Mouse (Mus musculus) MEL (cell line): Measurements from ENCODE around the gene Gpha2.

Source experiments
- CTCF ChIP-seq, 3 experiments: IDR thresholded peaks in 2 of 3; conservative IDR thresholded peaks in 1 of 3; 2 replicates each; pipeline ENCODE4 v1.5.1; 2011 to 2012; ENCODE audit warnings: low read length in 3 of 3, low read depth in 2 of 3, mild to moderate bottlenecking in 2 of 3, improper control_type of control experiment in 1 of 3, inconsistent platforms in 1 of 3, mixed read lengths in 1 of 3, moderate library complexity in 1 of 3; ENCODE audit not compliant: control insufficient read depth in 1 of 3, insufficient read depth in 1 of 3, poor library complexity in 1 of 3, severe bottlenecking in 1 of 3
- EP300 ChIP-seq, 2 experiments: IDR thresholded peaks; 2 replicates each; pipeline ENCODE4 v1.6.1; 2011; ENCODE audit warnings: improper control_type of control experiment in 2 of 2, low read length in 2 of 2, low read depth in 1 of 2, mild to moderate bottlenecking in 1 of 2
- GATA1 ChIP-seq: IDR thresholded peaks from 2 replicates; pipeline ENCODE4 v1.6.1; 2011; ENCODE audit warnings: low read depth, low read length, improper control_type of control experiment
- MAX ChIP-seq: IDR thresholded peaks from 2 replicates; pipeline ENCODE4 v1.6.1; 2011; ENCODE audit warnings: low read length, improper control_type of control experiment
- POLR2AphosphoS2 ChIP-seq: IDR thresholded peaks from 2 replicates; pipeline ENCODE4 v1.6.1; 2011; ENCODE audit warnings: low read length, improper control_type of control experiment
- RAD21 ChIP-seq: IDR thresholded peaks from 2 replicates; pipeline ENCODE4 v1.6.1; 2011; ENCODE audit warnings: mild to moderate bottlenecking, low read depth, low read length, improper control_type of control experiment
- TAL1 ChIP-seq: IDR thresholded peaks from 2 replicates; pipeline ENCODE4 v1.6.1; 2012; ENCODE audit warnings: mild to moderate bottlenecking, inconsistent platforms, low read length, moderate library complexity, mixed read lengths
- TCF12 ChIP-seq: IDR thresholded peaks from 2 replicates; pipeline ENCODE4 v1.6.1; 2014; ENCODE audit warnings: low read depth, mild to moderate bottlenecking, inconsistent platforms, low read length, improper control_type of control experiment, moderate library complexity
- UBTF ChIP-seq: IDR thresholded peaks from 2 replicates; pipeline ENCODE4 v1.6.1; 2012; ENCODE audit warnings: low read depth, mild to moderate bottlenecking, inconsistent platforms, low read length, improper control_type of control experiment, moderate library complexity, borderline replicate concordance; ENCODE audit not compliant: insufficient read depth
- USF1 ChIP-seq: IDR thresholded peaks from 2 replicates; pipeline ENCODE4 v1.6.1; 2014; ENCODE audit warnings: low read depth, mild to moderate bottlenecking, inconsistent platforms, low read length, improper control_type of control experiment, moderate library complexity

- no peak for TF ChIP-seq CTCF (IDR thresholded peaks at IDR 0.05 in 2 of 3, conservative IDR thresholded peaks at IDR 0.05 in 1 of 3; ENCODE audit: control insufficient read depth in 1 of 3, insufficient read depth in 1 of 3, low read depth in 2 of 3, low read length in 3 of 3, poor library complexity in 1 of 3, severe bottlenecking in 1 of 3)
- no peak for TF ChIP-seq GATA1
- no peak for TF ChIP-seq TAL1
- TF ChIP-seq TCF12: no peak
- TF ChIP-seq RAD21: no peak
- TF ChIP-seq USF1: no peak
- no peak for TF ChIP-seq POLR2AphosphoS2
- no peak for TF ChIP-seq EP300 (IDR thresholded peaks at IDR 0.05; ENCODE audit: low read depth in 1 of 2, low read length in 2 of 2)
- TF ChIP-seq UBTF: no peak
- TF ChIP-seq MAX: no peak
These were observed 38.0 kb downstream of the Gpha2 start for GRCm38 (mm10) chr19:6264200-6264599.
